Mouse (Mus musculus): ENCODE measurements around the gene Pask. TPM values are rescaled to one million over a fixed set of nuclear protein-coding genes. Genes with fewer than 3 reads are reported as not detected.

The Pask gene
- polyA plus RNA-seq, 1 experiment: 2.6 TPM

- no peak for DNase-seq (ENCODE audit: low spot score)
These were observed 53.5 kb downstream of the Pask start for GRCm38 (mm10) chr1:93289678-93290214.

- no peak for DNase-seq (ENCODE audit: low spot score)
These were observed 66.2 kb downstream of the Pask start for GRCm38 (mm10) chr1:93277041-93277440.

- no peak for DNase-seq (ENCODE audit: low spot score)
These were observed 67.7 kb downstream of the Pask start for GRCm38 (mm10) chr1:93275561-93275960.

DNA sequence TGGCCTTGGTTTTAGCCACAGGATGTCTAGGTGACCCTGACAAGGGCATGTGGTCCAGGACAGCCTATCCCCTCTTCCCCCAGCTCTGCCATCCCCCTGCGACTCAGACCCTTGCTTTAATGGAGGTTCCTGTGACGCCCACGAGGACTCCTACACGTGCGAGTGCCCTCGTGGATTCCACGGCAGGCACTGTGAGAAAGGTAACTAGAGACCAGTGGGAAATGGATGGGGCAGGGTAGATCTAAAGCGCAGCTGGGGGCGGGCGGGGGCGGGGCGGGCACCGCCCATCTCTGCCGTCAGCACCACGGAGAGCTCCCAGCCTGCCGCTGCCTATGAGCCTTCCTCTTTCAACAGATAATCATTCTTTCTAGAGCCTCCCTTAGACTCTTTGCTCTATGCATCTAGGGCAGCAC, 70.9 kb downstream of the Pask start:
- DNase-seq (ENCODE audit: low spot score): no peak

DNA sequence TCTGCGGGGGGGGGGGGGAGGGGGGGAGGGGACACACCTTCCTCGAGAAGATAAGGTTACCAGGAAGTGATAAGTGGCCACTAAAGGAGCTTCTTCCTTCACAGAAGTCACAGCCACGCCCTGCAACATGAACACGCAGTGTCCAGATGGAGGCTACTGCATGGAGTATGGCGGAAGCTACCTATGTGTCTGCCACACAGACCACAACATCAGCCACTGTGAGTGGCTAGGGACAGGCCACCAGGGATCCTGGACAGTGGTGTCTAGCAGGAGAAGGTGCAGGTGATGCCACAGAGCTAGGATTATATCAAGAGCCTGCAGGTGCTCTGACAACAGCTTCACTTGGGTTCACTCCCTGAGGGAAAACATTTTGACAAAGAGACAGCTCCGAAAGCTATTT, 71.5 kb downstream of the Pask start:
- no peak for DNase-seq (ENCODE audit: low spot score)

DNA sequence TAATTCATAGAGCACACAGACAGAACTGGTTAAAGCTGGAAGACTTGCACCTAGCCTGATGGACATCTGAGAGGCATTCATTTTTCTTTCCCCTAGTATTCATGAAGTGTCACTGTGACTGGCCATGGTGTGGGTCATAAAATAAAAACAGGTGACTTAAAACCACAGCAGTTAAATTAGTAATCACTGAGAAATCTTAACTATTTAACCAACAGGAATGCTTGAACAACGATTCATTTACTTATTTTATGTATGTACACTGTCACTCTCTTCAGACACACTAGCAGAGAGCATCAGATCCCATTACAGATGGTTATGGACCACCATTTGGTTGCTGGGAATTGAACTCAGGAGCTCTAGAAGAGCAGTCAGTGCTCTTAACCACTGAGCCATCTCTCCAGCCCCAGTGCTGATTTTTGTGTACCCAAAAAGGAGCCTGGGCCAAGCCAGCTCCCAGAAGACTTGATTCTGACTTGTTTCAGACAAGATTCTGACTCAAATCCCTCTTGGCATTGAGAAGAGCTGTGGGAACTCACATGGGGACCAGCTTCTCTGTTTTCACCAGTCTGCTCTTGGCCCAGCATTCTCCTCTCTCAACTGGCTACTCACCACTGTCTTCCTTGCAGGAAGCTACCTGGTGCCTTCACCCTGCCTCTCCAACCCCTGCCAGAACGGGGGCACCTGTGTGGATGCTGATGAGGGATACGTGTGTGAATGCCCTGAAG, 72.6 kb downstream of the Pask start:
- no peak for DNase-seq (ENCODE audit: low spot score)

- DNase-seq (ENCODE audit: low spot score): no peak
These were observed 75.0 kb downstream of the Pask start for GRCm38 (mm10) chr1:93268246-93268645.

DNA sequence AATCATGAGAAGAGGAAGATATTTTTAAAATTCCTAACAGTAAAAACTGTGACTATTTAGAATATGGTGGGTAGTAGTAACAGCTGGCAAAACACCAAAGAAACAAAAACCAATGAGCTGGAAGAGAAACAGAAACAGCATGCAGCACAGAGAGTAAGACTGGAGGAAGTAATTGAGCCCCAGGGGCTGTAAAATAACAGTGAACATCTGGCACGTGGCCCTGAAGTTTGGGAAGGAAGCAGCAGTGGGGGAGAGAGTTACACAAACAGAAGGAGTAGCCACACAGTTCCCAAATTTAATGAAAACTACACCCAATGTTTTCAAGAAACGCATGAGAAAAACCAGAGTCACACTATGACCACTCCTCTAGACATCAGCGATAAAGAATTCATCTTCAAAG, 76.1 kb downstream of the Pask start:
- no peak for DNase-seq (ENCODE audit: low spot score)

Other genes starting within 250 kb of the Pask start
- gene Kif1a, start 241.5 kb downstream of the Pask start, polyA plus RNA-seq (2012; rRNA removed): 3.3 and 5.0 TPM in 2 replicates
- not detected in 2 replicates for gene Agxt, start 208.2 kb downstream of the Pask start, polyA plus RNA-seq (2012; rRNA removed)
- 0.03 and 0.07 TPM in 2 replicates for gene 2310007B03Rik, start 182.5 kb downstream of the Pask start, polyA plus RNA-seq (2012; rRNA removed)
- gene Crocc2, start 174.8 kb downstream of the Pask start, polyA plus RNA-seq (2012; rRNA removed): 0.09 and 0.10 TPM in 2 replicates
- 12.1 and 18.7 TPM in 2 replicates for gene Sned1, start 107.6 kb downstream of the Pask start, polyA plus RNA-seq (2012; rRNA removed)
- gene Mterf4, start 37.6 kb downstream of the Pask start, polyA plus RNA-seq (2012; rRNA removed): 16.4 and 17.2 TPM in 2 replicates
- gene Ppp1r7, start 628 bp downstream of the Pask start, polyA plus RNA-seq (2012; rRNA removed): 12.4 and 13.7 TPM in 2 replicates
- gene Ano7, start 30.4 kb upstream of the Pask start, polyA plus RNA-seq (2012; rRNA removed): 1.3 and 1.4 TPM in 2 replicates
- gene Hdlbp, start 135.3 kb upstream of the Pask start, polyA plus RNA-seq (2012; rRNA removed): 134 and 137 TPM in 2 replicates
- gene Farp2, start 168.6 kb upstream of the Pask start, polyA plus RNA-seq (2012; rRNA removed): 4.9 and 5.3 TPM in 2 replicates